Mouse (Mus musculus): ENCODE data around the gene Olfr1375. TPM values are rescaled to one million over a fixed set of nuclear protein-coding genes. Genes with fewer than 3 reads are reported as not detected.

The Olfr1375 gene
- total RNA-seq, 2 experiments from 2014 or later, result not detected

Other genes with a start within 250 kb of the Olfr1375 start
- 1 to 10 TPM; 3.8 to 5.0 TPM for gene Zfp354c, start 220.4 kb upstream of the Olfr1375 start, total RNA-seq (2021)
- gene Zfp879, start 206.6 kb upstream of the Olfr1375 start, total RNA-seq (2021), result 1 to 10 TPM; 1.5 to 1.6 TPM
- not detected for gene Grm6, start 197.4 kb upstream of the Olfr1375 start, total RNA-seq (2021)
- 1 to 10 TPM; 1.1 to 1.3 TPM for gene Zfp454, start 160.5 kb upstream of the Olfr1375 start, total RNA-seq (2021)
- gene Zfp2, start 131.9 kb upstream of the Olfr1375 start, total RNA-seq (2021), result 1 to 10 TPM; 3.1 TPM
- 1 to 10 TPM; 1.4 TPM for gene Zfp354b, start 116.5 kb upstream of the Olfr1375 start, total RNA-seq (2021)
- gene 4933414I15Rik, start 104.3 kb upstream of the Olfr1375 start, total RNA-seq (2021), result not detected
- gene Prop1, start 94.3 kb upstream of the Olfr1375 start, total RNA-seq (2021), result not detected
- gene Olfr1378, start 81.6 kb upstream of the Olfr1375 start, total RNA-seq (2021), result not detected
- not detected for gene Olfr1377, start 66.1 kb upstream of the Olfr1375 start, total RNA-seq (2021)
- gene Olfr51, start 44.5 kb upstream of the Olfr1375 start, total RNA-seq (2021), result not detected
- gene Olfr54, start 33.9 kb upstream of the Olfr1375 start, total RNA-seq (2021), result not detected
- gene Zfp354a, start 11.1 kb downstream of the Olfr1375 start, total RNA-seq (2021), result 1 to 10 TPM; 1.4 to 1.8 TPM
- not detected for gene Gm12569, start 172.4 kb downstream of the Olfr1375 start, total RNA-seq (2021)
- 10 to 100 TPM; 40.5 to 45.4 TPM for gene Clk4, start 213.6 kb downstream of the Olfr1375 start, total RNA-seq (2021)
- gene BC049762, start 214.9 kb downstream of the Olfr1375 start, total RNA-seq (2021), result under 1 TPM in 1 of 2 experiments, not detected in 1; 0.47 TPM
- 1 to 10 TPM; 1.3 to 1.4 TPM for gene Col23a1, start 241.8 kb downstream of the Olfr1375 start, total RNA-seq (2021)